Mouse (Mus musculus) cerebellum, postnatal 36 days (tissue): ENCODE results near the gene Pebp1.
A peak's percentile ranks its signal among the peaks of the same experiment; 100 is the strongest.

Source experiments
- DNase-seq, 2 experiments: peaks; one replicate each; pipeline ENCODE4 v3.0.0; 2021 to 2022; ENCODE audit warnings: mixed read lengths in 2 of 2

Gene Pebp1

DNA sequence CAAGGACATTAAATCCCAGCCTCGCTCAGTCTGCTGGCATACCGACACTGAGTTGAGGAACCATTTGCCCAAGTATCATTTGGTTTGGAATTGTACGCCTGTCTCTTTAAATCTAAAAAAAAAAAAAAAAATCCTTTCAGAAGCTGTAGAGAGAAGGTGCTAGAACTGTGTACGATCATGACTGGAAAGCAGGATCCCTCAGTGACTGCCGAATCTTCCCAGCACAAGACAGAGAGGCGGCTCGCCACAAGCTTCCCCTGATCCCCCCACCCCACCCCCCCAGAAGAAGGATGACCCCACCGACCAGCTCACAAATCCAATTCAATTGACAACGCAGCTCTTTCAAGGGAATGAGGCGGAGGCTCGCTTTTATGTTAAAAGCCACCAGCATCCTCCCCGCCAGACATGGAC is 47.1 kb downstream of the Pebp1 start:
- peak in 1 of 2 experiments; percentile 33 for DNase-seq

- DNase-seq, result no peak
These were observed 48.3 kb downstream of the Pebp1 start for GRCm38 (mm10) chr5:117239106-117239505.

GRCm38 (mm10) chr5:117236540-117236939 is 50.9 kb downstream of the Pebp1 start:
- DNase-seq, result no peak
